Mouse (Mus musculus) adrenal gland, adult 8-10 months (tissue): ENCODE measurements around the gene Rrp36. TPM values are rescaled to one million over a fixed set of nuclear protein-coding genes. Genes with fewer than 3 reads are reported as not detected.

Source experiments
- DNase-seq: peaks from one replicate; pipeline ENCODE4 v3.0.0; 2022
- total RNA-seq, 4 experiments: library from RNA; stranded (reverse); gene quantifications; 2 replicates each; pipeline ENCODE4 v1.2.4; 2022

Rrp36 gene
- total RNA-seq = 10 to 100 TPM; 24.9 to 31.8 (median 30.6) TPM

DNA sequence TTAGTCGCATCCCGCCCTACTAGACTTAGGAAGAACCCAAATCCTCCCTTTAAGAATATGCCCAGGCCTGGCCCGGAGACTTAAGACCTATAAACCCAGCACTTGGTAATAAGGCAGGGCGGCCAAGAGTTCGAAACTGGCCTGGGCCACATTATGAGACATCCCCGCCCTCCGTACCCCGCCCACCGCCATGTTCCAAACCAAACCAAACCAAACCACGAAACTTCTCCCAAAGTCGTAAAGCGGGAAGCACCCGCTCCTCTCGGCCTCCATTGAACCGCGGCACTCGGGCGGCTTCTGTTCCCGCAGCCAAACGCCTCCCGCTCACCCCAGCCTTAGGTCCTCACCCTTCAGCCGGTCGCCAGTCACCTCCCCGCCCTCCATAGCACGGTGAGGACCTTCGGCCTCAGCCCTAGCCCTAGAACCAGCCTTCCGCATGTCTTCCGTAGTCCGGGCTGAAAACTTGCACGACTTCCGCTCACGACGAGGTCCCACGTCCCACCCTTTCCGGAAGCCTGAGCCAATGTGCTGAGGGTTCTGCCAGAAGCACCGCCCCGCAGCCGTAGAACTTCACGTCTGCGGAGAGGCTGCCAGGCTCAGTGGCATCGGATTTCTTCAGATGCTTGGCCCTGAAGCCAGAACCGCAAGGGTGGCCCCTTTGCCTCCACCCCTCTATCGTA lies at the start of gene Rrp36:
Gene Rrp36, minus strand, starts transcription at position 503 of the 680 bp plus-strand sequence.
- DNase-seq = peak; percentile 88

DNA sequence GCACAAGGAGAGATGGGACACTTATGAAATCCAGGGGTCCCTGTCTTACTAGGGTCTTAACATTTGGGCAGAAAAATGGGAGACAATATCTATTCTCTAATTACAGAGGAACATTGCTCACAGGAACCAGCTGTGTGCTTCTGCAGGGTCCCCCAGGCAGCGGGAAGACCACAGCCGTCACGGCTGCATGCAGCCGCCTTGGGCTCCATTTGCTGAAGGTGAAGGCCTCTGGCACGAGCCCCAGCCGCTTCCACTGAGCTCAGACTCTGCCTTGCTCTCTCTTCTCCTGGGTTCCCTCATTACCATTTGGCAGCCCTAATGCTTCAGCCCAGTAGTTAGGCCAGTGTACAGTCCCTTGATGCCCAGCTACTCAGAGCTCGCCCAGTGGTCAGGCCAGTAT lies 46.9 kb upstream of the Rrp36 start:
- DNase-seq = no peak

DNA sequence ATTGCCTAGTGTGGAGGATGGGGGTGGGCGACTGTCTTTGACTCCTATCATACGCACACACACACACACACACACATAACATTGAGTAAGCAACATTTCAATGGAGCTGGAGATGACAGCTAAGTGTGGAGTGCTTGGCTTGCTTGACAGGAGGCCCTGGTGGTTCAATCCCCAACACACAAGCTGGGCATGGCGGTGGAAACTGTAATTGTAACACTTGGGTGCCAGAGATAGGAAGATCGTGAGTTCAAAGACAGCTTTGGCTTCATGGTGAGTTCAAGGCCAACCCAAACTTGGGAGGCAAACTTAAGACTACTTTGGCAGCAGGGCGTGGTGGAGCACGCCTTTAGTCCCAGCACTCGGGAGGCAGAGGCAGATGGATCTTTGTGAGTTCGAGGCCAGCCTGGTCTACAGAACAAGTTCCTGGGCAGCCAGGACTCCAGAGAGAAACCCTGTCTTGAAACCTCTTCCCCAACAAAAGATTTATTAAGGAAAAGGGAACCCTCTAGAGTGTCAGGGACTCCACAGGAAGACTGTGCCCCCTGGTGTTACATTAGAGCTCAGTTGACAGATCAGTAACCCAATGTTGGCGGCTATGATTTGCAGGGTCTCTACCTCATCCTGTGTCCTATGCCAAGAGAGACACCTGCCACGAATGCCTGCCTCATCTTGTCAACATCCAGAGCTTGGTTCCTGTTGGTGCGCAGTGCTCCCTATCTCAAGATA lies 40.8 kb upstream of the Rrp36 start:
- DNase-seq = no peak

DNA sequence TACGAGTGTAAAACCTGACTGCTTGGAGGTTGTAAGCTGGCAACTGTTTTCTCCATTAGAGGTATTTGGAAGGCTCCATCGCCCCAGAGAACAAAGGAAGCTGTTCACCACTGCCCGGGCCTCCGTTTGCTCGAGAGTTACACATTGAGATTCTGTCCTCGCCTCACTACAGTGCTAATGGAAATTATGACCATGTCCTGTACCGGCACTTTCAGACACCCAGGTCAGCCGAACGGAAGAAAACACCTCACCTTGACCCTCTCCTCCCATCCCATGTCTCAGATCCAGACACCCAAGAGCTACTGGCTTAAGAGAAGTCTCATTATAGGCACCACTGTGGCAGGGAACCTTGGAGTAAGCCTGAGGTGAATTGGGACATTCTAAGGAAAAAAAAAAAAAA lies 39.7 kb upstream of the Rrp36 start:
- no peak for DNase-seq

DNA sequence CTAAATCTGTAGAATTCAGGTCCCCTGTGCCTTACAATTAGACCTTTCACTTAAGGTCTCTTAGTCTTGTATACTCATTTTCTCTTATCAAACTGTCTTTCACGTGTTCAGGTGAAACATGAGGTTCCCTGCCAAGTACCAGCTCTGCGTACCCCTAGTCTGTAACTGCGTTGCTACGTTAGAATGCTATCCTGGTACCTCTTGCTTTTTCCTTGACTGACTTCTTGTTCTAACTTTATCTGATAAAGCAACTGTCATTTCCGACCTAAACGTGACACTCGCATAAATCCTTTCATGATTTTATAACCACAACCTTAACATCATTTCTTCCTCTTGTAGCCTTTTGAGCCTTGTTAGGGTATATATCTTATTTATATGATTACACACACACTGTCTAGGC lies 38.3 kb upstream of the Rrp36 start:
- DNase-seq = no peak

DNA sequence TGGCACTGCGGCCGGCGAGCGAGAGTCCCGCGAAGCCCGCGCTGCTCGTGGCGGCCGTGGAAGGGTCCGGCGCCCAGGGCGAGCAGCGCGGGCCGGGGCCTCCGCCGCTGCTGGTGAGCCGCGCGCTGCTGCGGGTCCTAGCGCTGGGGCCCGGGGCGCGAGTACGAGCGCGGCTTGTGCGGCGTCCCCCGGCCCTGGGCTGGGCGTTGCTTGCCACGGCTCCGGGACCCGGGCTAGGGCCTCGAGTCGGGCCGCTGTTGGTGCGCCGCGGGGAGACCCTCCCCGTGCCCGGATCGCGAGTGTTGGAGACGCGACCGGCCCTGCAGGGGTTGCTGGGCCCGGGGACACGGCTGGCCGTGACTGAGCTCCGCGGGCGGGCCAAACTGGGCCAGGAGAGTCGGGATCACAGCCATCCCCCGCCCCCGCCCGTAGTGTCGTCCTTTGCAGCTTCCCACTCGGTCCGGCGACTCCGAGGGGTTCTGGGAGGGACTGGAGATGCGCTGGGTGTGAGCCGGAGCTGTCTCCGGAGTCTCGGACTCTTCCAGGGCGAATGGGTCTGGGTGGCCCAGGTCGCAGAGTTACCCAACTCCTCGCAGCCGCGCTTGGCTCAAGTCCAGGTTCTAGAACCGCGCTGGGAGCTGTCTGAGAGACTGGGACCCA lies 37.6 kb upstream of the Rrp36 start:
- DNase-seq = no peak

DNA sequence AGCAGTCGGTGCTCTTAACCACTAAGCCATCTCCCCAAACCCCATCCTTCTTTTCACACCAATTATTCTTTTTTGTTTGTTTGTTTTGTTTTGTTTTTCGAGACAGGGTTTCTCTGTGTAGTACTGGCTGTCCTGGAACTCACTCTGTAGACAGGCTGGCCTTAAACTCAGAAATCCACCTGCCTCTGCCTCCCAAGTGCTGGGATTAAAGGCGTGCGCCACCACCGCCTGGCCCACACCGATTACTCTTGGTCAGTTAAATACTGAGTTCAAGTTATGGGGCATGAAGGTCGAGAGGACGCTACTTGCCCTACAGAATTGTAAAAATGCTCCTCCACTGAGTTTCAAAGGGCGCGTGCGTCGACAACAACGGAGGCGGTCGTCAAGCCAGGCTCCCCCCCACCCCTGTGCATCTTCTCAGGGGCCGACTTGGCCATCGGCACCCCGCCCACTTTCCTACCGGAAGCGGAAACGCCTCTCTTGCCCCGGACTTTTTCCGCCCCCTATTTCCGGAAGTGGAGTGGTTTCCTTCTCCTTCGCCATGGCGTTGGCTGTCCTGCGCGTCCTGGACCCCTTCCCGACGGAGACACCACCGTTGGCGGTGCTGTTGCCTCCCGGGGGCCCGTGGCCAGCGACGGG lies 36.9 kb upstream of the Rrp36 start, which contains the start of gene Pex6:
Gene Pex6, plus strand, starts transcription at position 505 of the 639 bp plus-strand sequence.
- DNase-seq = peak; percentile 87

DNA sequence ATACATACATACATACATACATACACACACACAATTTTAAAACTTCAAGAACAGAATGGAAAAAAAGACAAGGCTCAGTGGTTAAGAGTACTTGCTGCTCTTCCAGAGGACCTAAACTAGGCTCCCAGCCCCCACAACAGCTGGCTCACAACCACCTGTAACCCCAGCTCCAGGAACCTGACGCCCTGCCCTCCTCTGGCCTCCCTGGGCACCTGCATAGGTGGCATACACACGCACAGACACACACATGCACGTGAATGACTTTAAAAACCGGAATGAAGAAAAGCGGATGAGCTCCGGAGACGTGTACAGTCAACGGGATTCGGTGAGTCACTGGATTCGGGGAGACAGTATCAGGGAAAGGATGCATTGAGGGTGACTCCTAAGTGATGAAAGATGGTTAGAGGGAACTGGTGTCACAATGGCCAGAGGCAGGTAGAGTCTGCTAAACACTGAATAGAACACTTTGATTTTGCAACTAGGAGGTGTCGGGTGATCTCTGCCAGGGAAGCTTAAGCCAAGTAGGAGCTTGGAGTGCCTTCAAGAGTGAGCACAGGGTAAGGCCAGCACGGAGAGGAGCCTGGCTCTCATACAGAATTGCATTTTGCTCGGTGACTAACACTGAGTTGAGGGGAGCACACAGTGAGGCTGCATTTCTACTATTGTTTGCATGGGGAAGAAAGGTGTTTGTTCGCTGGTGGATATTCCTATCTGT lies 32.4 kb upstream of the Rrp36 start:
- no peak for DNase-seq

DNA sequence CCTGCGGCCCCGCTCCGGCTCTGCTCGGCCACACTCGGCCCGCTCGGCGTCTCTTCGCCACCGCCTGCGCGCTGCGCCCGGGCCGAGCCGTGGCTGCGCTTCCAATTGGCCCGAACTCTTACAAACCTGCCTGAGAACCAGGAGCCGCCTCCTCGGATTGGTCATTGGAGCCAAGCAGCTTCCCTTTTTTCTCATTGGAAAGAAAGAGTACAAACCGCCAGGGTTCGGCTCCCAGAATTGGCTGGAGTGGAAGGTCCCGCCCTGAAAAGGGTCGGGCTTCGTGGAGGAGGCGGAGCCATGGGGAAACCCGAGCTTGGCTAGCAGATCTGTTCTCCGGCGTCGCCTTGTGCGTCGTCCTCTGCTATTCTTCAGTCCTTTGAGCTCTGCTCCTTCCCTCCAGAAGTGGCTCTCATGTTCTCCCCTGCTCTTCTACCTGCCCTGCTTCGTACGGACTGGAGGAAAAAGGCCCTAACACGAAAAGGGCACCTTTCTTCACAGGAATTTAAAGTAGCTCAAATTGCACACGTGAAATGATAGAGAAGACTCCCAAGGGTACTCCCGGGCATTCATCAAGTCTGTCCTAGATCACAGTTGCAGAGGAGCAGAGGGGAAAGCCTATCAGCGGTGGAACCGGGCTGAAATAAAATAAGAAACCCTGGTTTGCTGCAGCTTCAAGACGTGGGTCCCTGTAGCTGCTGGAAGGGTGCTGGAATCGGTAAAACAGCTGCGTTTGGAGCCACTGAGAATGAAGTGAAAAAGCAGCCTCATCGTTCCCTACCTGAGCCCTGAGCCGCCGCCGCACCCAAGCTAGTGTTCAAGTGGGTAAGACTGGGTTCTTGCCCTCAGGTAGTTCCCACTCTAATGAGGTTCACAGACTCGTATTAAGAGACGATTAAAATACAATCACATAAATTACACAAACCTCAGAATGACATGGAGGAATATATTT lies 31.0 kb upstream of the Rrp36 start, which contains the start of gene Ppp2r5d:
Gene Ppp2r5d, minus strand, starts transcription at position 225 of the 949 bp plus-strand sequence.
- DNase-seq = peak; percentile 96

DNA sequence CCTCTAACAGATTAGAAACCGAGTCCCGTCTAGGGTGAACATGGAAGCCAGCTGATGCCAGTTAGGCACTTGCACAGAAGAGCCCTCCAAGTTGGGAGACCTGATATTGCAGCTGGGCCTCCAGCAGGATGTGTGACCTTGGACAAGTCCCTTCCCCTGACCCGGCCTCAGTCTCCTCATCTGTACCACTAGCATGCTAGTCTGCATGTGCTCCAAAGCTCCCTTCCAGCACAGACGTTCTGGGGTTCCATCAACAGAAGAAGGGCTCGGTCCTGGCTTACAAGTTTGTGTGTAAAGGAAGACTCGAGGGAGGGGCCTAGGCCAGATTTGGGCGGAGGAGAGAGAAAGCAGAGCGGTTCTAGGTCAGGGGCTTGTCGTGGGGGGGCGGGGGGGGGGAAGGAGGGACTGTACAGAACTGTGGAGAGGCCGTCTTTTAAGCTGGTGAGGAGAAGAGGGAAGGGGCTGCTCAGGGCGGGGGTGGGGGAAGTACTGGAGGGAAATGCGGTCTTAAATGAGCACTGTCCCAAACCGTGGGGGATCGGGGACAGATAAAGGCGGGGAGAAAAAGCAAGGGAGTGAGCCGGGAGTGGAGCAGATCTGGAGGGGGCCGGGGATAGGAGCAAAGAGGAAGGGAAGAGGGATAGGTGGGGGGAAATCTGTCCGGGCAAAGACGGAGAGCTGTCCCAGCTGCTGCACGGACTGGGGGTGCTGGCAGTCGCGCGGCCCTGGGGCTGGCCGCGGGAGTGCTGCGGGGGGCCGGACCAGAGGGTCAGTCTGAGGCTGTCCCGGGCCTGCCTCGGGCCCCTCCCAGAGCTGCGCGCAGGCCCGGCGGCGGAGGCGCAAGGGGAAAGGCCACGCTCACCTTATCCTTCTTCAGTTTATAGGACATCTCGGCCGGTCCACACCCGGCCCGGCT lies 30.1 kb upstream of the Rrp36 start:
- DNase-seq = no peak

DNA sequence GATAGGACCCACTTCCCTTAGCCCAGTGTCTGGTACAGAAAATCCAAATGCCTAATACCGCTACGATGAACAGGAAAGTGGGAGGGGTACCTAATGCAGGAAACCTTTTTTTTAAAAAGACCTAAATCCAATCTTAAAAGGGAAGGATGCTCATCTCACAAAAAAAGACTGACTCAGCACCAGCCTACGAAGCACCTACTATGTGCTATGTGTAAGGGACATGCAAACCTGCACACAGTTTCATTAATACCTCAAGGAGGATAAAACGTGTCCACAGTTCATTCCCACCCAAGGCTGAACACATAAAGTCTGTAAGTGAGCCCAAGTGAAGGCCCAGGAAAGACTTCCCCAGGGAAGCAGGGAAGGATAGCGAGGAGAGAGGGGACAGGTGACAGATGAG lies 28.4 kb upstream of the Rrp36 start:
- DNase-seq = no peak

DNA sequence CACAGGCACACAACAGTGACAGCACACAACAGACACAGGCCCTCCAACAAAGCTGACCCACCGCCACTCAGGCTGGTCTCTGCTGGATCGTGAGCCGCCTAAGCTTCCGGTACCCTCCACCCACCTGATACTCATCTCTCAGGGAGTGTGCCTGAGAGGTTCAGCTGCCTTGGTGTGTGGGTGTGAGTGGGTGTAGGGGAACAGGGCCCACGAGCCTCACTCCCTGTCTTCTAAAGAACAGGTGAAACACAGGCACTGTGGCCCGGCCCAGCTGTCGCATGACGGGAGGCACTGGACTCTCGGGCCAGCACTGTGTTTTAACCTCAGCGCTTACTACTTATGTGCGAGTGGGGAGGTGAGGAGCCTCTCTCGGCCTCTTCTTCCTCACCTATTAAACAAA lies 27.9 kb upstream of the Rrp36 start:
- DNase-seq = no peak

DNA sequence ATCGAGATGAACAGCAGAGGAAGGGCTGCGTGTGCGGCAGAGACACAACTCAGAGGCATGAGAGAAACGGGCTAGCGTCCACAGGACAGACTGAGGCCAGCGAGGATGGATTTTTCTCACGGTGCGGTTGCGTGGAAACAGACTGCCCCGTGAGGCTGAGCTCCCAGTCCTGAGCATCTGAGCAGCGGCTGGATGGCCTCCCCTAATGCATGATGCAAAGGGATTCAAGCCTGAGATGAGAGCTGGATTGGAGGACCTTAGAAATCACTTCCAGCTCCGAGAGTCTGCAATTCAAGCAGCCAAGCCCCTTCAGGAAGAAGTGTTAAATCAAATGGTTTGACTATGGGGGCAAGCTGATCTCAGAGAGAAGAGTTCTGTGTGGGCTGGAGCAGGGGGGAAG lies 27.3 kb upstream of the Rrp36 start:
- no peak for DNase-seq

DNA sequence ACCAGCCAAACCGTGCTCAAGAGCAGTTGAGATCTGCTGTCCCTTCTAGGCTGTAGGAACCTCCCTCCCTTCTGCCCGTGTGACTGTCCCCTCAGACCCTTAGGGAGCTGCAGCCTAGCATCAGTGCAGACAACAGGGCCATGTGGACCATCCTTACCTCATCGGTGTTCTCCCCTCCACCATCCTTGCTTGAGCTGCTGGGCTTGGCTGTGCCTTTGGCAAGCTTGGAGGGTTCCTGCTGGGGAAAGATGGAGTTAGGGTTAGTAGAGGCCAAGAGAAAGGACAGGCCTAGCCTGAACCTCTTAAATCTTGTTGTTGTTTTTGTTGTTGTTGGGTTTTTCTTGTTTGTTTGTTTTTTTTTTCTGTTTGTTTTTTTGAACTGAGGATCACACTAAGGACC lies 25.8 kb upstream of the Rrp36 start:
- DNase-seq = no peak

DNA sequence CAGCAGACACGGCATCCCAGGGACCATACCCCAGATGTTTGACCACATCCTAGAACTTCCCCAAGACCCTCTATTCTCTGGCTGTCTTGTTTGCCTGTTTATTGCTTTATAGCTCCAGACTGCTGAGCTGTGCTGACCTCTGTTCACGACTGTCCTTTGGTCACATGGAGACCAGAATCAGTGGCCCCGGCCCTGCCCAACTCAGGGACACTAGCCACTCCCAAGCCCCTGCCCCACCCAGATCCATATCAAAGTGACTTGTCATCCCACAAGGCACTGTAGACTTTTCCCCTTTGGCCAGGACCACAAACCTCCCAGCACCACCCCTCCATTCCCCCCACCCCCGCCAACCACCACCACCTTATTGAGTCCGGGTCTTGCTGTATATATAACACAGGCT lies 25.1 kb upstream of the Rrp36 start:
- DNase-seq = no peak

DNA sequence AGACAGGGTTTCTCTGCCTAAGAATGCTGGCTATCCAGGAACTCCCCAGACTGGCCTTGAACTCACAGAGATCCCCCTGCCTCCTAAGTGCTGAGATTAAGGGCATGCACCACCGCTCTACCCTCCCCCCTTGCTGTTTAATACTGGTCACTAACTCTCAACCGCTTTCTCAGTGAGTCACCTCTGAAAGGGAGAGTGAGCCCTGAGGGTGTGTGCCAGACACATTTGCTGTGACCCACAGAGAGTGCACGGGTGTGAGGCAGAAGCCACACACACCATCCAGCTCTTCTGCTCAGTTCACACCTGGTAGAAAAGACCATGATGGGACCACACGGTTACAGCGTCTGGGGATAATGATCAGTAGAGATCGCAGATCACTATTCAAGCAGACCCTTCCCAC lies 24.4 kb upstream of the Rrp36 start:
- no peak for DNase-seq

DNA sequence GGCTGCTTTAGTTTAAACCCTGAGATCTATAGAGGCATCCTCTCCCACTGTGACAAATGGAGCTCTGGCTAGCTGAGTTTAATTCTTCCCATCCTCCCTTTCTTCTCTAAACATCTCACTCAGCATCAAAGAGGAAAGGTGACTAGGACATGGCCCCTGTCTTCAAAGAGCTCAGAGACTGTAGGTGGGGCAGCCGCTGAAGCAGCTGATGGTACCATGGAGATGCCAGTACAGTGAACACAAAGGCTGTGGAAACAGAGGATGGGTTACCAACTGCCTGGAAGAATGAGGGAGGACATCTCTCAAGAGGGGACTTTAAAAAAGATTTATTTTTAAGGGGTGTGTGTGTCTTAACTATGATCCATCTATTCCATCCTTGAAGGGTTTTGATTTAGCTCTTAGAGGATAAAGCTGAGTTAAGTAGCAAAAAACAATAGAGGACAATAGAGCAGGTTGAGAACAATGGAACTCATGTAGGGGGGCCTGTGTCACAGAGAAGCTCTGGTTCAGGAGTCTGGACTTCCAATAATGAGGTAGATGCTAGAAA lies 20.4 kb upstream of the Rrp36 start:
- no peak for DNase-seq

DNA sequence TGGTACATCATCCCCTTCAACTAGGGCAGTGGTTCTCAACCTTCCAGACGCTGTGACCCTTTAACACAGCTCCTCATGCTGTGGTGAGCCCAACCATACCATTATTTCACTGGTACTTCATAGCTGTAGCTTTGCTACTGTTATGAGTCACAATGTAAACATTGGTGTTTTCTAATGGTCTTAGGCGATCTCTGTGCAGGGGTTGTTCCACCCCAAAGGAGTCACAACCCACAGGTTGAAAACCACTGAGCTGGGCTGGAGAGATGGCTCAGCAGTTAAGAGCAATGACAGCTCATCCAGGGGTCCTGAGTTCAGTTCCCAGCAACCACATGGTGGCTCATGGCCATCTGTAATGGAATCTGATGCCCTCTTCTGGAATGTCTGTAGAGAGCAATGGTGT lies 17.2 kb upstream of the Rrp36 start:
- DNase-seq = no peak

DNA sequence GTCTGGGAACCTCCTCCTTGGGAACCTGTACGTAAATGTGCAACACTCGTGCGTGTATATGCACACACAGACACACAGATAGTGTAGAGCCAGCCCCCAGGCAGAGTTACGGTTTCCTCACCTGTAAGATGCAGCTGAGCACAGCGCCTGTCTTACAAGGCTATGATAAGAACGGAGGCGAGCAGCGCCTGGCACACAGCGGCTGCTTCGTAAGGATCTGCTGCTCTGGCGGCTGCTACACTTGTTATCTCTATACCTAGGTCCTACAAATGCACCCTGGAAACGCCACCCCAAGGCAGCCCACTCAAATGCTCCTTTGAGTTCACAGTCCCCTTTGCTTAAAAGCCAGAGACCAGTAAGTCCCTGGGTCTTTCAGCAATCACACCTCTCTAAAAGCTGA lies 16.5 kb upstream of the Rrp36 start:
- no peak for DNase-seq

DNA sequence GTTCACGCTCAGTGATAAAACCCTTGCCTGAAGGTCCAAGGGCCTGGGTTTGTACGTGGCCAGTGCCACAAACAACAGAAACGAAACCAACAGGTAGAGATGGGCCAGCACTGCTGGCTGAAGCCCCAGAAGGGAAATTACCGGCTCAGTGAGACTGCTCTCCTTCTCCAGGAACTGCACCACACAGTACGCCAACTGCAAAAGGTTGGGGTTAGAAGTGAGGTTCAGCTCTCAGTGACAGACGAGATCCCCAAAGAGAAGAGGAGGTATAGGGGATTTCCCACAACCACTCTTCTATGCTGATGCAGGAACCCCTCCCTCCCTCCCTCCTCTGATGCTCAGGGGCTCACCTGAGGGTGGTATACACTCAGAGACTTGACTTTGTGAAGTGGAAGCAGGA lies 11.8 kb upstream of the Rrp36 start:
- no peak for DNase-seq
